Mouse (Mus musculus) mesoderm, embryonic 11.5 days (tissue): ENCODE data around the gene Dnttip1.

Experiments used
- DNase-seq: peaks from one replicate; pipeline ENCODE4 v3.0.0-alpha.2; 2012; ENCODE audit warnings: low read depth, low spot score

Dnttip1 gene

GRCm38 (mm10) chr2:164754105-164754504 is 8.3 kb downstream of the Dnttip1 start:
- no peak for DNase-seq

GRCm38 (mm10) chr2:164754800-164755199 is 9.0 kb downstream of the Dnttip1 start:
- no peak for DNase-seq

GRCm38 (mm10) chr2:164757841-164758240 is 12.1 kb downstream of the Dnttip1 start:
- DNase-seq = no peak

GRCm38 (mm10) chr2:164758692-164759091 is 12.9 kb downstream of the Dnttip1 start:
- DNase-seq = no peak

- DNase-seq = no peak
These were observed 14.5 kb downstream of the Dnttip1 start for GRCm38 (mm10) chr2:164760059-164760833.

GRCm38 (mm10) chr2:164761502-164761901 is 15.7 kb downstream of the Dnttip1 start:
- DNase-seq = no peak

GRCm38 (mm10) chr2:164761971-164762370 is 16.2 kb downstream of the Dnttip1 start:
- no peak for DNase-seq

- no peak for DNase-seq
These were observed 16.8 kb downstream of the Dnttip1 start for GRCm38 (mm10) chr2:164762593-164762992.

- no peak for DNase-seq
These were observed 20.1 kb downstream of the Dnttip1 start for GRCm38 (mm10) chr2:164765841-164766240.

GRCm38 (mm10) chr2:164767812-164768540 is 22.2 kb downstream of the Dnttip1 start:
- no peak for DNase-seq

- peak; percentile 98 for DNase-seq
These were observed 23.7 kb downstream of the Dnttip1 start, which contains the start of gene Ube2c for GRCm38 (mm10) chr2:164769258-164770037. Gene Ube2c, plus strand, starts transcription at chr2:164769898.

- DNase-seq = no peak
These were observed 24.5 kb downstream of the Dnttip1 start for GRCm38 (mm10) chr2:164770279-164770678.

GRCm38 (mm10) chr2:164771123-164771522 is 25.3 kb downstream of the Dnttip1 start:
- no peak for DNase-seq

GRCm38 (mm10) chr2:164773229-164773988 is 27.6 kb downstream of the Dnttip1 start:
- no peak for DNase-seq

- DNase-seq = no peak
These were observed 28.2 kb downstream of the Dnttip1 start for GRCm38 (mm10) chr2:164773989-164774364.

GRCm38 (mm10) chr2:164776130-164776529 is 30.3 kb downstream of the Dnttip1 start:
- no peak for DNase-seq

GRCm38 (mm10) chr2:164776801-164777200 is 31.0 kb downstream of the Dnttip1 start:
- DNase-seq = no peak

GRCm38 (mm10) chr2:164777246-164778014 is 31.6 kb downstream of the Dnttip1 start:
- no peak for DNase-seq

GRCm38 (mm10) chr2:164778015-164778287 is 32.2 kb downstream of the Dnttip1 start:
- no peak for DNase-seq

- no peak for DNase-seq
These were observed 33.0 kb downstream of the Dnttip1 start for GRCm38 (mm10) chr2:164778809-164779208.
